Mouse (Mus musculus) gastrocnemius, postnatal 25 days (tissue): Measurements from ENCODE around the gene Gjd3. TPM values are rescaled to one million over a fixed set of nuclear protein-coding genes. Genes with fewer than 3 reads are reported as not detected.
"Not testable (repeated sequence)": the region's sequence is repeated elsewhere in the genome, so short reads cannot be mapped to it uniquely, and the experiment has no call there.

Experiments
- DNase-seq: peaks from one replicate; pipeline ENCODE4 v3.0.0; 2022
- long read RNA-seq, 2 experiments: library from polyadenylated mRNA; stranded (forward); transcript quantifications; one replicate each; pipeline ENCODE4 v2.0.0; 2021
- total RNA-seq, 2 experiments: library from RNA; stranded (reverse); gene quantifications; 1 replicate in 1 of 2; 2 replicates in 1 of 2; pipeline ENCODE4 v1.2.3; 2021

The Gjd3 gene
- total RNA-seq: not detected
- long read RNA-seq, experiment 1: 0 reads
- long read RNA-seq, experiment 2: 0 reads

- no peak for DNase-seq
Measured at GRCm38 (mm10) chr11:98982773-98983133, at the start of gene Gjd3. Gene Gjd3, minus strand, starts transcription at chr11:98983016.

GRCm38 (mm10) chr11:99026899-99027440, 44.2 kb upstream of the Gjd3 start:
- no peak for DNase-seq

GRCm38 (mm10) chr11:99025878-99026277, 43.1 kb upstream of the Gjd3 start:
- no peak for DNase-seq

- no peak for DNase-seq
Measured at GRCm38 (mm10) chr11:99024468-99025134, 41.8 kb upstream of the Gjd3 start.

GRCm38 (mm10) chr11:99023500-99024467, 41.0 kb upstream of the Gjd3 start, which contains the start of gene Top2a:
Gene Top2a, minus strand, starts transcription at chr11:99024189.
- peak; percentile 88 for DNase-seq

GRCm38 (mm10) chr11:99023094-99023493, 40.3 kb upstream of the Gjd3 start:
- no peak for DNase-seq

- no peak for DNase-seq
Measured at GRCm38 (mm10) chr11:99022384-99022933, 39.6 kb upstream of the Gjd3 start.

- DNase-seq: no peak
Measured at GRCm38 (mm10) chr11:99019844-99020243, 37.0 kb upstream of the Gjd3 start.

DNA sequence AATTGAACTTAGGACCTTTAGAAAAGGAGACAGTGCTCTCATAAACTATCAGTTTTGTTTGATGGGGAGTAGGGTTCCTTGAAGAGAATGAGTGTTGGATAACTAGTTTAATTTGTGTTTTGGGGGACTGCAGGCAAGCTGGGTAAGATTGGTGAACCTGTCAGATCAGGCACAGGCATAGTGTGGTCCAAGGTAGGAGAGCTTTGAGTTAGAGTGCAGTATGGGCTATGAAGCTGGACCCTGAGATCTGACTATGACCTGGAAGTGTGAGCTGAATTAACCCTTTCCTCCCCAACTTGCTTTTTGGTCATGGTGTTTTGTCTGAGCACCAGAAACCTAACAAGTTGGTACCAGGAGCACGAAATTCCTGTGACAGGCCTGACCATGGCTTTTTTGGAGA, 31.0 kb upstream of the Gjd3 start:
- no peak for DNase-seq

DNA sequence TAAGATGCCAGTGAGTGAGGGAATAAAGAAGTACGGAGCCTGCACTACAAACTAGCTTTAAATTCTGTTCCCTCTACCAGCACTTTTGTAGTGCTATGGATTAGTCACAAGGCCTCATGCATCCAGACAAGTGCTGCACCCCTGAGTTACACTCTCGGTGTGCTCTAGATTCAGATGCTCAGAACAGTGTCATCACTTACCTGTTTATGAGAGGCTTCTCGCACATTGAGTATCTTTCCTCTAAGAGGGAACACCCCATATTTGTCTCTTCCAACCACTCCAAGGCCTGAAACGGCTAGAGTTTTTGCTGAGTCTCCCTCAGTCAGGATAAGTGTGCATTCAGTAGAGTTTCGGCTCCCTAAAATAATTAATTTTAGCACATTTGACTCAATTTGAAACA, 27.9 kb upstream of the Gjd3 start:
- DNase-seq: no peak

GRCm38 (mm10) chr11:99010124-99010523, 27.3 kb upstream of the Gjd3 start:
- DNase-seq: no peak

DNA sequence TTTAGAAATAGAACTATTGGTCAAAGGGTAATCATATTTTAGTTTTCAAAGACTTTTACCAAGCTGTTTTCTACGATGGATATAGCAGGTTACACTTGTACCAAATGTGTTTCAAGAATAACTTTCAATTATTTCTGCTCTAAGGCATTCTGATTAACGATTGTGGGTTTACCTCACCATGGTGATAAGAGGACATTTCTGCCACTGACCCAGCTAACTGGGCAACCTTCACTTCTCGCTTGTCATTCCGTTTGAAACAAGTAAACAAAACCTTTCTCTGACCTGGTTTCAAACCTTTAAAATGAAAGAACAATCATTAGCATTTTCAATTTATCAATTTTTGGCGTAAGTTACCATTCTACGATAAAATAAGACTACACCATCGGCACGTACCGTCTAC, 24.0 kb upstream of the Gjd3 start:
- DNase-seq: no peak

DNA sequence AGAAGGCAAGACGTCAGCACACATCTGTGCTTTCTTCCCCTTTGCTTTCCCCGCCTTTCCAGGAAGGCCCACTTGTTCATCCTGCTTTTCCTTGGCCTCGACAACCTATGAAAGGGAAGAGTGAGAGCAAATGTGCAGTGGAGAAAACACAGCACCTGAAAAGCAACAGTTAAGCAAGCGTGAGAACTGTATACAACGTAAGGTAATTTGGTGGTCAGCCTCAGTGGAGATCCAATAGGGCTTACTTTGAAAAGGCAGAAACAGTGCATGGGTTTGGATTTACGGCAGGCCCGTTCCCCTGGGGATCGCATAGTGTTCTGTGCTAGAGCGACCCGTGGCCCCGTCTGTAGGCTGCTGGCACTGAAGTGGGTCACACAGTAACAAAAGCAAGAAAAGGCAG, 16.4 kb upstream of the Gjd3 start:
- no peak for DNase-seq

GRCm38 (mm10) chr11:98998776-98999175, 16.0 kb upstream of the Gjd3 start:
- no peak for DNase-seq

DNA sequence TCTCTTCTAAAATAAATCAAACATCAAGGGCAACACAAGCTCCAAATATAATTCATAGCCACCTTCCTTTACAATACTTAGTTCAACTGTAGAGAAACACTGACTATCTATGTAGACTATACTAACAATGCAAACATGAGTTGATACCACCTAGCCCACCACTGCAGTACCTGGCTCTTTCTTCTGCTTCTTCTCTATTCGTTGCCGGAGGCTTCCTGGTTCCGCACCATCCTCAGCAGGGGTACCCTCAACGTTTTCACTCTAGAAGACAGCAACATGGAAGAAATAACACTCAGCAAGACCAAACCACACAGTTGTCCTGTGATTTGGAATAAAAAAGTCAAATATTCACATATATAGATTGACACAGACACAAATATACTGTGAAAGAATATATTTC, 14.8 kb upstream of the Gjd3 start:
- DNase-seq: no peak

DNA sequence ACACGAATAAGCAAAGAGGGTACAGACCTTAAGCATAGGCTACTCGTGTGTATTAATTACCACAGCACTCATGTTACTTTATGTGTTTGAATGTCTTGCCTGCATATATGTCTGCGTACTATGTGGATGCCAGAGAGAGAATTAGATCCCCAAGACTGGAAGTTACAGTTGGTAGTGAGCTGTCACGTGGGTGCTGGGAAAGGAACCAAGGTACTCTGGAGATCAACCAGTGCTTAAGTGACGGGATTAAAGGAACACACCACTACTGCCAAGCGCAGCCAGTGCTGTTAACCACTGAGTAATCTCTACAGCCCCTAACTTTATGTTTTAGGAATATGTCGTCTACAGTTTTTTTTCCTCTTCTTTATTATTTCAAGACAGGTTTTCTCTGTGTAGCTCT, 13.2 kb upstream of the Gjd3 start:
- no peak for DNase-seq

DNA sequence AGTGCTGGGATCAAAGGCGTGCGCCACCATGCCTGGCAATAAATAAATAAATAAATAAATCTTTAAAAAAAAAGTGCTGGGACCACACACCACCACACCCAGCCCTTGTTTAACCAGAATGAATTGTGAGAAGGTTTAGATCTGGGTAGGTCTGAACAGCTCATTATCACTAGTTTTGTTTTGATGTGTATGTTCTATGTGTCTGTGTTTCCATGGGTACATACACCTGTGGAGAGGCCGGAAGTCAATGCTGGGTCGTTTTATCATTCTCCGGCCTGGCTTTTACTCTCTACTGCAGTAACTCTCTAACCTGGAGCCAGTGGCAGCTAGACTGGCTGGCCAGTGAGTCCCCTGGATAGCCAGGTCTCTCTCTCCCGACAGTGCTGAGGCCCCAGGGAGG, 8.1 kb upstream of the Gjd3 start:
- no peak for DNase-seq

DNA sequence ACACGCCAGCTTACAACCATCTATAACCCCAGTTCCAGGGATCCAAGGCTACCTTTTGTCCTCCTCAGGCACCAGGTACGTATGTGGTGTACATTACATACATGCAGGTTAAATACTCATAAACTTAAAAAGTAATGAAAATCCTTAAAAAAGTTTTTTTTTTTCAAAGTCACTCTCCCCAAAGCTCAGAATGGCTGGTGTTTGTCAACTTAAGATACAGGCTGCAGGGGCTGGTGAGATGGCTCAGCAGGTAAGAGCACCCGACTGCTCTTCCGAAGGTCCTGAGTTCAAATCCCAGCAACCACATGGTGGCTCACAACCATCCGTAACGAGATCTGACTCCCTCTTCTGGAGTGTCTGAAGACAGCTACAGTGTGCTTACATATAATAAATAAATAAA, 5.4 kb upstream of the Gjd3 start:
- not testable (repeated sequence) for DNase-seq

- no peak for DNase-seq
Measured at GRCm38 (mm10) chr11:98985542-98985941, 2.7 kb upstream of the Gjd3 start.

GRCm38 (mm10) chr11:98983551-98983950, 735 bp upstream of the Gjd3 start:
- no peak for DNase-seq

DNA sequence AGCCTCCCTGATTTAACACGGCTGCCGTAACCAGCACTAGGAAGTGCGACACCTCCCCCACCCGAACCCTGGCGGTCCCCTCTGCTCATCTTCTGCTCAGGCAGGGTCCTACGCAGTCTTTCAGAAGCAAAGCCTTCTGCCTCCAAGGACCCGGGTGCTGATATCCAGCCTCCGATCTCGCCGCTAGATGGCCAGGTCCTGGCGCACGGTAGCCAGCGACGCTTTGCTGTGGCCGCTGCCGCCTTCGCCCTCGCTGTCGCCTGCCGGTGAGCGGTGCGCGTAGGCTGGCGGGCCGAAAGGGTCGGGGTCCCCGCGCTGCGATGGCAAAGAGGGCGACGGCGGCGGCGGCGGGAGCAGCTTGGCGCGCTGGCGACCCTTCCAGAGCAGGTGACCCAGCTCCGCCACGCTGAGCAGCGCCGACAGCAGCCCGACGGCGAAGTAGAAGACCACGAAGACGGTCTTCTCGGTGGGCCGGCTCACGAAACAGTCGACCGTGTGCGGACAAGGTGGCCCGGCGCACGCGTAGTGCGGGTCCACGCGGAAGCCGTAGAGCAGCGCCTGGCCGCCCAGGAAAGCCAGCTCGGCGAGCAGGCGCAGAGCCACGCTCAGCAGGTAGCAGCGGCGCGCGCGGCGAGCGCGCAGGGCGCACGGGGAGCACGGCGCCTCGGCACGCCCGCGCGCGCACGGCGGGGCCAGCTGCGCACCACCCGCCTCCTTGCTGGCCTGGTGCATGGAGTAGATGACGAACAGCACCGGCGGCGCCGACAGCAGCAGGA, 631 bp downstream of the Gjd3 start:
- DNase-seq: no peak
